Mouse (Mus musculus): ENCODE data around the gene Mex3b. TPM values are rescaled to one million over a fixed set of nuclear protein-coding genes. Genes with fewer than 3 reads are reported as not detected.
A peak's percentile ranks its signal among the peaks of the same experiment; 100 is the strongest.

Mex3b gene
- polyA plus RNA-seq, 1 experiment from 2014 or later, result 9.4 TPM

- no peak overlapping the region for H3K4me3 ChIP-seq
- no peak overlapping the region for H3K27ac ChIP-seq (replicated peaks)
- no peaks in the 10 kb centered on the region for H3K27me3 ChIP-seq (replicated peaks)
- H3K9me3 ChIP-seq, result no peaks in the 10 kb centered on the region
- 86% methylated on average over 3 of the region's 3 CpGs for WGBS
- H3K4me2 ChIP-seq, result no peak overlapping the region
- H3K4me1 ChIP-seq, result peaks cover 6% of the 10 kb centered on the region
- H3K9ac ChIP-seq, result no peak overlapping the region
- no peaks in the 10 kb centered on the region for H3K36me3 ChIP-seq
- ATAC-seq (ENCODE audit: extremely low read depth, insufficient number of reproducible peaks, low FRiP score, low TSS enrichment), result no peak
These were observed 16.4 kb upstream of the Mex3b start for GRCm38 (mm10) chr7:82850756-82851155.

- no peak overlapping the region for H3K4me3 ChIP-seq
- H3K4me1 ChIP-seq, result peaks cover 6% of the 10 kb centered on the region
- no peak overlapping the region for H3K9ac ChIP-seq
- no peaks in the 10 kb centered on the region for H3K36me3 ChIP-seq
- no peak overlapping the region for H3K4me2 ChIP-seq
- H3K27ac ChIP-seq (replicated peaks), result no peak overlapping the region
- no peak for ATAC-seq (ENCODE audit: extremely low read depth, insufficient number of reproducible peaks, low FRiP score, low TSS enrichment)
- 82% methylated on average over 4 of the region's 4 CpGs for WGBS
- no peaks in the 10 kb centered on the region for H3K27me3 ChIP-seq (replicated peaks)
- H3K9me3 ChIP-seq, result no peaks in the 10 kb centered on the region
These were observed 15.5 kb upstream of the Mex3b start for GRCm38 (mm10) chr7:82851670-82852069.

- ATAC-seq (ENCODE audit: extremely low read depth, insufficient number of reproducible peaks, low FRiP score, low TSS enrichment), result no peak
- Histone ChIP-seq H3K4me1 (peaks cover 6% of the 10 kb centered on the region), H3K36me3 (no peaks in the 10 kb centered on the region), H3K27ac (replicated peaks) (no peak overlapping the region), H3K4me2 (no peak overlapping the region), H3K27me3 (replicated peaks) (no peaks in the 10 kb centered on the region), H3K9ac (no peak overlapping the region), H3K4me3 (no peak overlapping the region), H3K9me3 (no peaks in the 10 kb centered on the region)
- WGBS, result 54% methylated on average over 3 of the region's 3 CpGs
These were observed 12.9 kb upstream of the Mex3b start for GRCm38 (mm10) chr7:82854195-82854766.

- 34% methylated on average over 4 of the region's 4 CpGs for WGBS
- Histone ChIP-seq H3K9me3 (no peaks in the 10 kb centered on the region), H3K27ac (replicated peaks) (no peak overlapping the region), H3K4me1 (peaks cover 6% of the 10 kb centered on the region), H3K4me3 (no peak overlapping the region), H3K9ac (no peak overlapping the region), H3K27me3 (replicated peaks) (no peaks in the 10 kb centered on the region), H3K36me3 (no peaks in the 10 kb centered on the region), H3K4me2 (no peak overlapping the region)
- no peak for ATAC-seq (ENCODE audit: extremely low read depth, insufficient number of reproducible peaks, low FRiP score, low TSS enrichment)
These were observed 8.5 kb upstream of the Mex3b start for GRCm38 (mm10) chr7:82858611-82859010.

GRCm38 (mm10) chr7:82860626-82861025, 6.5 kb upstream of the Mex3b start:
- no peak overlapping the region for H3K9ac ChIP-seq
- 70% methylated on average over 2 of the region's 2 CpGs for WGBS
- no peak for ATAC-seq (ENCODE audit: extremely low read depth, insufficient number of reproducible peaks, low FRiP score, low TSS enrichment)
- H3K9me3 ChIP-seq, result no peaks in the 10 kb centered on the region
- no peaks in the 10 kb centered on the region for H3K27me3 ChIP-seq (replicated peaks)
- H3K36me3 ChIP-seq, result no peaks in the 10 kb centered on the region
- H3K4me1 ChIP-seq, result peaks cover 7% of the 10 kb centered on the region
- no peak overlapping the region for H3K27ac ChIP-seq (replicated peaks)
- H3K4me2 ChIP-seq, result no peak overlapping the region
- no peak overlapping the region for H3K4me3 ChIP-seq

GRCm38 (mm10) chr7:82863341-82863740, 3.8 kb upstream of the Mex3b start:
- Histone ChIP-seq H3K4me1 (peaks cover 7% of the 10 kb centered on the region), H3K9me3 (no peaks in the 10 kb centered on the region), H3K27me3 (replicated peaks) (no peaks in the 10 kb centered on the region), H3K4me3 (no peak overlapping the region), H3K36me3 (no peaks in the 10 kb centered on the region), H3K27ac (replicated peaks) (no peak overlapping the region), H3K9ac (no peak overlapping the region), H3K4me2 (no peak overlapping the region)
- no peak for ATAC-seq (ENCODE audit: extremely low read depth, insufficient number of reproducible peaks, low FRiP score, low TSS enrichment)
- WGBS, result 70% methylated on average over 6 of the region's 6 CpGs

- Histone ChIP-seq H3K4me1 (peaks cover 14% of the 10 kb centered on the region), H3K27ac (replicated peaks) (peak overlapping the region; percentile 91; the same call in 1 of the 2 replicates), H3K27me3 (replicated peaks) (no peaks in the 10 kb centered on the region), H3K36me3 (peaks cover 7% of the 10 kb centered on the region), H3K9me3 (no peaks in the 10 kb centered on the region), H3K9ac (peak overlapping the region; percentile 88; the same call in 1 of the 2 replicates), H3K4me3 (peak overlapping the region; percentile 95), H3K4me2 (peak overlapping the region; percentile 96)
- no peak for ATAC-seq (ENCODE audit: extremely low read depth, insufficient number of reproducible peaks, low FRiP score, low TSS enrichment)
- 55% methylated on average over 8 of the region's 8 CpGs for WGBS
These were observed 2.7 kb upstream of the Mex3b start for GRCm38 (mm10) chr7:82864260-82864990.

GRCm38 (mm10) chr7:82864991-82865771, 2.0 kb upstream of the Mex3b start:
- 3% methylated on average over 22 of the region's 22 CpGs for WGBS
- no peaks in the 10 kb centered on the region for H3K27me3 ChIP-seq (replicated peaks)

GRCm38 (mm10) chr7:82865834-82866485, 1.2 kb upstream of the Mex3b start:
- peak; percentile 82 for ATAC-seq (ENCODE audit: extremely low read depth, insufficient number of reproducible peaks, low FRiP score, low TSS enrichment)
- H3K9me3 ChIP-seq, result no peaks in the 10 kb centered on the region
- WGBS, result under 1% methylated on average over 54 of the region's 70 CpGs
- H3K4me1 ChIP-seq, result peaks cover 25% of the 10 kb centered on the region
- H3K4me3 ChIP-seq, result peak overlapping the region; percentile 95
- H3K27me3 ChIP-seq (replicated peaks), result no peaks in the 10 kb centered on the region
- H3K9ac ChIP-seq, result peak overlapping the region; percentile 99
- peak overlapping the region; percentile 99 for H3K27ac ChIP-seq (replicated peaks)
- H3K36me3 ChIP-seq, result peaks cover 18% of the 10 kb centered on the region
- peak overlapping the region; percentile 96 for H3K4me2 ChIP-seq

More at GRCm38 (mm10) chr7:82864991-82865771, 2.0 kb upstream of the Mex3b start:
- Histone ChIP-seq H3K4me1 (peaks cover 21% of the 10 kb centered on the region), H3K4me3 (peak overlapping the region; percentile 95), H3K4me2 (peak overlapping the region; percentile 96), H3K36me3 (peaks cover 14% of the 10 kb centered on the region), H3K9me3 (no peaks in the 10 kb centered on the region), H3K9ac (peak overlapping the region; percentile 88), H3K27ac (replicated peaks) (peak overlapping the region; percentile 91)
- no peak for ATAC-seq (ENCODE audit: extremely low read depth, insufficient number of reproducible peaks, low FRiP score, low TSS enrichment)

GRCm38 (mm10) chr7:82866486-82867270, 455 bp upstream of the Mex3b start:
- H3K9ac ChIP-seq, result peak overlapping the region; percentile 99
- peak; percentile 79 for ATAC-seq (ENCODE audit: extremely low read depth, insufficient number of reproducible peaks, low FRiP score, low TSS enrichment)
- peak overlapping the region; percentile 95 for H3K4me3 ChIP-seq
- under 1% methylated on average over 56 of the region's 68 CpGs for WGBS
- H3K4me2 ChIP-seq, result peak overlapping the region; percentile 96
- H3K36me3 ChIP-seq, result peaks cover 18% of the 10 kb centered on the region
- H3K4me1 ChIP-seq, result peaks cover 27% of the 10 kb centered on the region
- peak overlapping the region; percentile 99 for H3K27ac ChIP-seq (replicated peaks)
- H3K27me3 ChIP-seq (replicated peaks), result no peaks in the 10 kb centered on the region
- H3K9me3 ChIP-seq, result no peaks in the 10 kb centered on the region

Data from heart, embryonic 13.5 days (tissue).